Mouse (Mus musculus) cerebellum, adult 2 months (tissue): ENCODE measurements around the gene Mrps35.

ENCODE experiments used
- CTCF ChIP-seq: fragments of 200-500 bp; IDR thresholded peaks from 2 replicates; pipeline ENCODE4 v1.5.1; 2011; ENCODE audit warnings: low read depth, mild to moderate bottlenecking, control low read depth, low read length, moderate library complexity, borderline replicate concordance; ENCODE audit not compliant: insufficient read depth
- POLR2A ChIP-seq: fragments of 200-500 bp; IDR thresholded peaks from 2 replicates; pipeline ENCODE4 v1.6.1; 2011; ENCODE audit warnings: low read length, control low read depth, borderline replicate concordance; ENCODE audit not compliant: insufficient read depth

GRCm38 (mm10) chr6:147096109-147096508 lies 53.5 kb downstream of the Mrps35 start:
- TF ChIP-seq CTCF (no peak), POLR2A (no peak)
